Mouse (Mus musculus): ENCODE measurements at regions not wholly inside any gene's neighbourhood (a gene's known extent, or its start where the extent isn't known, plus 50 kb on each side); places are given as distances from the start of the nearest gene placed in this dataset.

- no peak for DNase-seq (ENCODE audit: low spot score in 2 of 2)
- no peak for TF ChIP-seq CTCF (conservative IDR thresholded peaks at IDR 0.05)
- H3K4me3 ChIP-seq = no peak overlapping the region
- H3K27ac ChIP-seq = no peak overlapping the region
These were observed 101.0 kb downstream of the Tmx1 start for GRCm38 (mm10) chr12:70553866-70554265.

GRCm38 (mm10) chr12:70554586-70554985, 101.7 kb downstream of the Tmx1 start:
- Histone ChIP-seq H3K4me3 (no peak overlapping the region), H3K27ac (no peak overlapping the region)
- DNase-seq (ENCODE audit: low spot score in 2 of 2) = no peak
- TF ChIP-seq CTCF (conservative IDR thresholded peaks at IDR 0.05) = no peak

GRCm38 (mm10) chr12:70555723-70556122, 102.8 kb downstream of the Tmx1 start:
- H3K4me3 ChIP-seq = no peak overlapping the region
- H3K27ac ChIP-seq = no peak overlapping the region
- no peak for TF ChIP-seq CTCF (conservative IDR thresholded peaks at IDR 0.05)
- peak in 1 of 2 experiments; percentile 18 for DNase-seq (ENCODE audit: low spot score in 2 of 2)

DNA sequence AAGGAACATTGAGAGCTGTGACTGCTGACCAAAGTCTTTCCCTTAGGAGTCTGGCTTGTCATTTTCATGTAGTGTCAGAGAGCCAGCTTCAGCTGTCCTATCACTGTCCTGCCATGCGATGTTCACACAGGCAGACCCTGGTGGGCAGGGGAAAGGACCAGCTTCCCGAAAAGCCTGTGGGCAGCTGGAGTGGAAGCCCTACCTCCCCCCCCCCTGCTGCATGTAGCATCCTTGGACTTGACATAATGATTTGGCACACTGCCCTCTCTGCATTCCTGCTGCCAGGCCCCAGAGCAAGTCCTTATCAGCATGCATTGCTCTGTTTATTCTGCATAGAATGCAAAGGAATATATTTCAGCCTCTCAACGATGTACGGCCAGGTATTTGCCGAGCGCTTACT, 103.9 kb downstream of the Tmx1 start:
- Histone ChIP-seq H3K27ac (no peak overlapping the region), H3K4me3 (no peak overlapping the region)
- TF ChIP-seq CTCF (conservative IDR thresholded peaks at IDR 0.05) = no peak
- no peak for DNase-seq (ENCODE audit: low spot score in 2 of 2)

- DNase-seq (ENCODE audit: low spot score in 2 of 2) = no peak
- H3K27ac ChIP-seq = no peak overlapping the region
- no peak for TF ChIP-seq CTCF (conservative IDR thresholded peaks at IDR 0.05)
- no peak overlapping the region for H3K4me3 ChIP-seq
These were observed 110.6 kb downstream of the Tmx1 start for GRCm38 (mm10) chr12:70563446-70563845.

- Histone ChIP-seq H3K27ac (no peak overlapping the region), H3K4me3 (no peak overlapping the region)
- TF ChIP-seq CTCF (conservative IDR thresholded peaks at IDR 0.05) = no peak
- DNase-seq (ENCODE audit: low spot score in 2 of 2) = no peak
These were observed 122.8 kb downstream of the Tmx1 start for GRCm38 (mm10) chr12:70575665-70576064.

GRCm38 (mm10) chr12:70577769-70578168, 124.9 kb downstream of the Tmx1 start:
- TF ChIP-seq CTCF (conservative IDR thresholded peaks at IDR 0.05) = no peak
- H3K4me3 ChIP-seq = no peak overlapping the region
- no peak for DNase-seq (ENCODE audit: low spot score in 2 of 2)

DNA sequence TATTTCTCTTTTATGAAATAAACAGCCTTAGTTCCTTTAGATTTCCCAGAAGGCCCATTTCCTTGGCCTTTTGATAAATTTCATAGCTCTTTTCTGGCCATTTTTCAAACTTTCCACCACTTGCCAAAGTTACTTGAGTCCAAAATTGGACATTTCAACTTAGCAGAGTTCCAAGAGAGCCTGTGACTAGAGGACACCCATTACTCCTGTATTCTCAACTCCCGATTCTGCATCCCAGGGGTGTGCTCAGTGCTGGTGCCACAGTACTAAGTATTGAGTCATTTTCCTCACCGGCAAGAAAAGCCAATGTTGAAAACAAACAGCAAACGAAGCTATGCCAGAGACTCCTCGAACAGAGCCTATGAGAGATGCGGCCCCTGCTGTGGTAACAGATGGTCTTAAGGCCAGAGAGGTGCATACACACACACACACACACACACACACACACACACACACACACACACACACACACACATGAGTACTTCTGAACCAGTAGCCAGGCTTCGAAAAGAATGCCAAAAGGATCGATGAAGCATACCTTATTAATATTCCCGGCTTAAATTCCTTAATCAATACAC, 126.5 kb downstream of the Tmx1 start:
- TF ChIP-seq CTCF (conservative IDR thresholded peaks at IDR 0.05) = no peak
- no peak for DNase-seq (ENCODE audit: low spot score in 2 of 2)
- Histone ChIP-seq H3K27ac (no peak overlapping the region), H3K4me3 (no peak overlapping the region)

More at GRCm38 (mm10) chr12:70577769-70578168, 124.9 kb downstream of the Tmx1 start:
- H3K27ac ChIP-seq = no peak overlapping the region

DNA sequence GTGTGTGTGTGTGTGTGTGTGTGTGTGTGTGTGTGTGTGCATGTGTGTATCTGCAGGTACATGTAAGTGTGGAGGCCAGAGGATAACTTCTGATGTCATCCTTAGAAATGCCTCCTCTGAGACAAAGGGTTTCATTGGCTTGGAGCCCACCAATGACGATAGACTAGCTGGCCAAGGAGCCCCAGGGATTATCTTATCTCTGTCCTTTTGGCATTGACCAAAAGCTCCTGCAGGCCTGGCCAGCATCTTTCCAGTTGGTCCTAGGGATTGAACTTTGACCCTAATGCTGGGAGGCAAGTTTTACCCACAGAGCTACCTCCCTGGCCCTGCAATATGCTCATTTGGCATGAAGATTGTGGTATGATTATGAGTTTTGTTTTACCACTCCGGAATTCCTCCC, 133.3 kb downstream of the Tmx1 start:
- no peak overlapping the region for H3K27ac ChIP-seq
- TF ChIP-seq CTCF (conservative IDR thresholded peaks at IDR 0.05) = no peak
- no peak for DNase-seq (ENCODE audit: low spot score in 2 of 2)
- H3K4me3 ChIP-seq = no peak overlapping the region

GRCm38 (mm10) chr12:70588234-70588633, 135.3 kb downstream of the Tmx1 start:
- no peak overlapping the region for H3K4me3 ChIP-seq
- DNase-seq (ENCODE audit: low spot score in 2 of 2) = no peak
- H3K27ac ChIP-seq = no peak overlapping the region
- no peak for TF ChIP-seq CTCF (conservative IDR thresholded peaks at IDR 0.05)

- Histone ChIP-seq H3K27ac (0 out of 2 replicates have a peak overlapping the region, but pooled peaks have one; percentile 23), H3K4me3 (no peak overlapping the region)
- peak in 1 of 2 experiments; percentile 16 for DNase-seq (ENCODE audit: low spot score in 2 of 2)
- TF ChIP-seq CTCF (conservative IDR thresholded peaks at IDR 0.05) = no peak
These were observed 136.4 kb downstream of the Tmx1 start for GRCm38 (mm10) chr12:70589315-70589742.

DNA sequence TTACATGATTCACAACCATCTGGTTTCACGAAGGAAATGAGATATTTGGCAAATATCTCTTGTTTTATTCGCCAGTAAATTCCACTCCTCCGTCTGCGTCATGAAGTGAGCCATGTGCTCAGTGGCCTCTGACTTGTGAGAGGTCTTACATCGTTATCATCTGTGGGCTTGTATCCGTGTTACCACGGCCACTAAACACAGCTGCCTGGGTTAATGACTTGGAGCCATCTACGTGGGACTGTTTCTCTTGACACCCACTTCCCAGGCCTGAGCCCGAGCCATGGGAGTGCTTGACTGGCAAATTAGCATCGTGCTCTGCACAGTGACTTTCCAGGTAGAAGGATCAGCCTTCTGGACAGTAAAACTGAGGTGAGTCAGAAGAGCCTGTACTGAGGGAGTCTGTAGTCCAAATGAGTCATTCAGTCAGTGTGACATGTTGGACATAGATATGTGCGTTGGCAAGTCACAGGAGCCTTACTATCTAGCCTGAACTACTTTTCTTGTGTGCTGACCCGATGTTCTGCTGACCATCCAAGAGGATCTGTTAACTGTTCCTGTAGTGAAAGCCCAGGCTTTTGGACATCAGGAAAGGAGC, 137.7 kb downstream of the Tmx1 start:
- no peak overlapping the region for H3K4me3 ChIP-seq
- TF ChIP-seq CTCF (conservative IDR thresholded peaks at IDR 0.05) = no peak
- DNase-seq (ENCODE audit: low spot score in 2 of 2) = no peak
- no peak overlapping the region for H3K27ac ChIP-seq

DNA sequence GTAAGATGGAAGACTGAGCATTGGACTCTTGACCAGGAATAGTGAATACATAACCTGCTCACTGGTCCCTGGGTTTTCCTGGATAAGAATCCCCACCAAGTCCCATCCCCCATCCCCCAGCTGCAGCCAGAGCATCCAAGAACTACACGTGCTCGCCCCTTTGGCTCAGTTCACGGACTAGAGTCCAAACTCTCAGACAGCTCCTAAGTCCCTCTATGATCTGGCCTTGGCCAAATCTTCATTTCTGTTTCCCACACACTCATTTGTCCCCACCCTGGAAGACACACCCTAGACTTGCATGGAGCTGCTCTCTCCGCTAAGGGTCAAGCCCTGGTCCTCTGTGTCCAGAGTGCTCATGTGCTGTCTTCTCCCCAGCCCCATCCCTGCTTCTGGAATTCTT, 139.9 kb downstream of the Tmx1 start:
- TF ChIP-seq CTCF (conservative IDR thresholded peaks at IDR 0.05) = no peak
- no peak overlapping the region for H3K27ac ChIP-seq
- no peak for DNase-seq (ENCODE audit: low spot score in 2 of 2)
- no peak overlapping the region for H3K4me3 ChIP-seq

GRCm38 (mm10) chr12:70598211-70598701, 145.4 kb downstream of the Tmx1 start:
- DNase-seq (ENCODE audit: low spot score in 2 of 2) = no peak
- H3K27ac ChIP-seq = no peak overlapping the region
- no peak for TF ChIP-seq CTCF (conservative IDR thresholded peaks at IDR 0.05)
- no peak overlapping the region for H3K4me3 ChIP-seq
